Mouse (Mus musculus): ENCODE measurements at regions not wholly inside any gene's neighbourhood (a gene's known extent, or its start where the extent isn't known, plus 50 kb on each side); places are given as distances from the start of the nearest gene placed in this dataset.

DNA sequence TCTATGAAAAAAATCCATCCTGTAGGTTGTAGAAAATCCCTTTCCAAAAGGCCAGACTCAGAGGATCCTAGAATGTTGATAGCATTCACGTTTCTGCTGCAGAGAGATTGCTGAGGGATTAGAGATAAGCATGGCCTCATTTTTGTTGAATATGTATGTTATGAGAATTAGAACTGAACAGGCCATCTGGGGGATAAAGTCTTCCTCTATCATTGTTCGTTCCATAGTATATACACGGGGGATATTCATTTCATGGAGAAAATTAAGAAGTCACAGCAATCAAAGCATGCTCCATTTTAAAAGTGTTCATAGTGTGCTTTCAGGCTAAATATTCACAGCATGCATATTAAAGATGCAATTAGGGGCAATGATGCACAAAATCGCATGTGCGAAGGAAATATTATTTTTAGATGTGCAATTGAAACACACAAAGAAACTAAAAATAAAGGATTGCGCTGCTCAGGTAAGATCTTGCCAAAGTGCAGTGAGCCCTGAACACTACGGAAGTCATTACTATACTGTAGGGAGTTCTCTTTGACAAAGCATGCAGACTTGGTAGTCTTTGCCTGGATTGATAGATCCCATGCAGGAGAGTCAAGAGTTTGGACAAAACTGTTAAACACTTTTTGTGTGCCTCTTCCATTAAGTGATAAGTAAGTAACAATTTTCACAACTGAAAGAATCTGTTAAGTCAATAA, 511.5 kb downstream of the Phf3 start:
- 82% methylated on average over 7 of the region's 7 CpGs for WGBS
- Histone ChIP-seq H3K4me3 (ENCODE audit: low read depth, low read length) (no peak overlapping the region), H3K27ac (ENCODE audit: low read depth, low read length) (no peak overlapping the region), H3K36me3 (ENCODE audit: control insufficient read depth, insufficient read depth, low read length) (no peaks in the 10 kb centered on the region), H3K4me2 (ENCODE audit: low read length) (no peak overlapping the region), H3K9me3 (replicated peaks; ENCODE audit: control insufficient read depth, low read length) (no peaks in the 10 kb centered on the region), H3K4me1 (ENCODE audit: control insufficient read depth, insufficient read depth, low read length) (no peaks in the 10 kb centered on the region), H3K27me3 (replicated peaks; ENCODE audit: control insufficient read depth, insufficient read depth, low read length) (no peaks in the 10 kb centered on the region), H3K9ac (ENCODE audit: low read length) (no peak overlapping the region)
- no peak for ATAC-seq
- no peak for DNase-seq (ENCODE audit: low spot score)

DNA sequence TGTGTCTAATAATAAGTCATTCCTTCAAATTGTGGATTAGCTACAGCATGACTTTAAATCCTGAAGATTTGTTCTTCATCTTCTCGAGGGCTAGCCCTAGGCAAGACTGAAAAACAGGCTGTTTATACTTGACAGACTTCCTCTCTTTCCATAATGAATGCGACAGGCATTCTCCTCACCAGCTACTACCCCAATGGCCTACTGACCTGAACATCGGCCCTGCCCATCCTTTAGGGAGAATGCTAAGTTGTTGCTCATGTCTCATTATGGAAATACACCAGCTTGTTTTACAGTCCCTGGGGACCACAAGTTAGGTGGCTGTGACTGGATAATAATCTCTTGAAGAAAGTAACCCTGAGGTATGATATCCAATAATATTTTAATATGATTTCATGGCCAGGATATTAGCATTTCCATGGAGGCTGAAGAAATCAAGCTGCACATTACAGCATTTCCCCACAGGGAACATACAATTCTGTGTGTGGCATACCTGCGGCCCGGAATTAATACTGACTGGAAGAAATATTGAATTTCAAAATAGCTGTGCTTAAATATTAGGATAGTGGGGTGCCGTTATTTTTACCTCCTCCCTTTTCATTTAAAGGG, 553.0 kb downstream of the Phf3 start:
- no peak for ATAC-seq
- DNase-seq (ENCODE audit: low spot score) = no peak
- 83% methylated on average over 6 of the region's 6 CpGs for WGBS

DNA sequence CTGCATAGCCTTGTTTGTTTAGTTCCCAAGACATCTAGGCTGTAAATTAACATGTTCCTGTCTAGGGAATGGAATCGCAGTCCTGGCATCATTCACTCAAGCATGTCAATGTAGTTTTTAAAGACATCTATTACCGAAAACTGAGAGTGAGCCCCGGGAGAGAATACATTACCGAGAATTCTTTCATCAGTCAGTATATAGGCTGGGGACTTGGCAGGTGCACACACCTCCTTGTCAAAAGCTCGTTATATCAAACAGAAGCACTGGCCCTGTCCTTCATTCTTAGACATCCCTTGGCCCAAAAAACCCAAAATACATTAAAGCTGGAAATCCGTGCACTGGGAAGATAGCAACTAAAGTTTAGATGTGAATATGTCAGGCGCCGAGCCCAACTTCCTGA, 555.5 kb downstream of the Phf3 start:
- ATAC-seq (no peak), DNase-seq (ENCODE audit: low spot score) (no peak)
- Histone ChIP-seq H3K36me3 (ENCODE audit: control insufficient read depth, insufficient read depth, low read length) (no peaks in the 10 kb centered on the region), H3K4me3 (ENCODE audit: low read depth, low read length) (no peak overlapping the region), H3K9ac (ENCODE audit: low read length) (no peak overlapping the region), H3K4me1 (ENCODE audit: control insufficient read depth, insufficient read depth, low read length) (no peaks in the 10 kb centered on the region), H3K27ac (ENCODE audit: low read depth, low read length) (no peak overlapping the region), H3K9me3 (replicated peaks; ENCODE audit: control insufficient read depth, low read length) (no peaks in the 10 kb centered on the region), H3K27me3 (replicated peaks; ENCODE audit: control insufficient read depth, insufficient read depth, low read length) (no peaks in the 10 kb centered on the region), H3K4me2 (ENCODE audit: low read length) (no peak overlapping the region)
- 65% methylated on average over 8 of the region's 8 CpGs for WGBS

More for the DNA sequence above, 553.0 kb downstream of the Phf3 start:
- Histone ChIP-seq H3K4me2 (ENCODE audit: low read length) (no peak overlapping the region), H3K27me3 (replicated peaks; ENCODE audit: control insufficient read depth, insufficient read depth, low read length) (no peaks in the 10 kb centered on the region), H3K36me3 (ENCODE audit: control insufficient read depth, insufficient read depth, low read length) (no peaks in the 10 kb centered on the region), H3K4me3 (ENCODE audit: low read depth, low read length) (no peak overlapping the region), H3K27ac (ENCODE audit: low read depth, low read length) (no peak overlapping the region), H3K9me3 (replicated peaks; ENCODE audit: control insufficient read depth, low read length) (no peaks in the 10 kb centered on the region), H3K4me1 (ENCODE audit: control insufficient read depth, insufficient read depth, low read length) (no peaks in the 10 kb centered on the region), H3K9ac (ENCODE audit: low read length) (no peak overlapping the region)

DNA sequence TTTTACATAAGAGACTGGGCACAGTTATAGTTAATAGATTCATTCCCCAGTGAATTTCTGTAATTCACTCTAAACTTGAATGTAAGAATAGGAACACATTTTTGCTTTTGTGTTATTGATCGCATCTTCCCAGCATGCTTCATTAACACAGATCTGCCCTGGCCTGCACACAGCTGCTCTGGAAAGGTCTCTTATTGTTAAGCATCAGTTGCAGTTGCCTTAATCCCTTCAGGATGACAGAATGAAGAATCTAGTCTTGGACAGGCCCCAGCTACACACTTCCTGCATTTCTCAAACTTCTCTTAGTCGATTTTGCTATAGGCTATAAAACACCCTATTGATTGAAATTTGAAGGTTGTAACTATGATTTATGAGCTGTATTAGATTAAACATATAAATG, 584.6 kb downstream of the Phf3 start:
- Histone ChIP-seq H3K4me1 (ENCODE audit: control insufficient read depth, insufficient read depth, low read length) (no peaks in the 10 kb centered on the region), H3K36me3 (ENCODE audit: control insufficient read depth, insufficient read depth, low read length) (no peaks in the 10 kb centered on the region), H3K9me3 (replicated peaks; ENCODE audit: control insufficient read depth, low read length) (no peaks in the 10 kb centered on the region), H3K27me3 (replicated peaks; ENCODE audit: control insufficient read depth, insufficient read depth, low read length) (no peaks in the 10 kb centered on the region), H3K9ac (ENCODE audit: low read length) (no peak overlapping the region), H3K4me2 (ENCODE audit: low read length) (no peak overlapping the region), H3K4me3 (ENCODE audit: low read depth, low read length) (no peak overlapping the region), H3K27ac (ENCODE audit: low read depth, low read length) (no peak overlapping the region)
- ATAC-seq (no peak), DNase-seq (ENCODE audit: low spot score) (no peak)
- whole genome bisulfite sequencing = 50% methylated on average over 2 of the region's 2 CpGs

DNA sequence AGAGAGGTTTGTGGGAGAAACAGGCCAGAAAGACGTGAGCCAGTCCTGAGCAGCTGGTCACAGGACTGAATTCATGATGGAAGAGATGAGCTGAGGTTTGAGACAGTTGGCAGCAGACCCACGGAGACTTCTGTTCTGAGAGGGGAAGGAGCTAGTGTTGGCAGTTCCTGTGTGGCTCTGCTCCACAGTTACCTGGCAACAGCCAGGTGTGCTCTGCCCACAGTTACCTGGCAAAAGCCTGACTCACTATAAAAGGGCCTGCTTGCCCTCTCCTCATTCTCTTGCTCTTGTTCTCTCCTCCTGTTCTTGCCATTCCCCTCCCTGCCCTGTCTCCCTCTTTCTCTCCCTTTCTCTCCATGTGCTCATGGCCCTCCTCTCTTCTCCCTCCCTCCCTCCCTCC, 611.3 kb downstream of the Phf3 start:
- ATAC-seq (no peak), DNase-seq (ENCODE audit: low spot score) (no peak)
- Histone ChIP-seq H3K4me2 (ENCODE audit: low read length) (no peak overlapping the region), H3K27me3 (replicated peaks; ENCODE audit: control insufficient read depth, insufficient read depth, low read length) (no peaks in the 10 kb centered on the region), H3K36me3 (ENCODE audit: control insufficient read depth, insufficient read depth, low read length) (no peaks in the 10 kb centered on the region), H3K27ac (ENCODE audit: low read depth, low read length) (no peak overlapping the region), H3K9me3 (replicated peaks; ENCODE audit: control insufficient read depth, low read length) (no peaks in the 10 kb centered on the region), H3K4me3 (ENCODE audit: low read depth, low read length) (no peak overlapping the region), H3K4me1 (ENCODE audit: control insufficient read depth, insufficient read depth, low read length) (no peaks in the 10 kb centered on the region), H3K9ac (ENCODE audit: low read length) (no peak overlapping the region)
- WGBS = 51% methylated on average over 2 of the region's 2 CpGs

DNA sequence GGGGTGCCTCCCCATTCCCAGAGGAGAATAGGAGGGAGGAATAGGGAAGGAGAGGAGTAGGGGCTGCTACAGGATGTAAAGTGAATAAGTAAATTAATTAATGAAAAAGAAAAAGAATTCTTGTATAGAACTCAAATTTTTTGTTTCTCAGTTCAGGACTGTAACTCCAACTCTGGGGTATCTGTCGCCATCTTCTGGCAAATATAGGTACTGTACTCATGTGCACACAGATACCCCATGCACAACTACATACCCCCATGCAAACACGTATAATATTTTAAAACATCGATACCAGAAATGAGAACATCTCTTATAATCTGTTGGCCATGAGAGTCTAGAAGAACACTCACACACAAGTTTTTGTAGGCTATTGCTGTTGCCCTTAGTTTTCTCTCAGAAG, 614.2 kb downstream of the Phf3 start:
- Histone ChIP-seq H3K4me1 (ENCODE audit: control insufficient read depth, insufficient read depth, low read length) (no peaks in the 10 kb centered on the region), H3K27me3 (replicated peaks; ENCODE audit: control insufficient read depth, insufficient read depth, low read length) (no peaks in the 10 kb centered on the region), H3K9ac (ENCODE audit: low read length) (no peak overlapping the region), H3K27ac (ENCODE audit: low read depth, low read length) (no peak overlapping the region), H3K4me2 (ENCODE audit: low read length) (no peak overlapping the region), H3K36me3 (ENCODE audit: control insufficient read depth, insufficient read depth, low read length) (no peaks in the 10 kb centered on the region), H3K4me3 (ENCODE audit: low read depth, low read length) (no peak overlapping the region), H3K9me3 (replicated peaks; ENCODE audit: control insufficient read depth, low read length) (no peaks in the 10 kb centered on the region)
- 69% methylated on average over 3 of the region's 3 CpGs for WGBS
- ATAC-seq (no peak), DNase-seq (ENCODE audit: low spot score) (peak; percentile 1)

DNA sequence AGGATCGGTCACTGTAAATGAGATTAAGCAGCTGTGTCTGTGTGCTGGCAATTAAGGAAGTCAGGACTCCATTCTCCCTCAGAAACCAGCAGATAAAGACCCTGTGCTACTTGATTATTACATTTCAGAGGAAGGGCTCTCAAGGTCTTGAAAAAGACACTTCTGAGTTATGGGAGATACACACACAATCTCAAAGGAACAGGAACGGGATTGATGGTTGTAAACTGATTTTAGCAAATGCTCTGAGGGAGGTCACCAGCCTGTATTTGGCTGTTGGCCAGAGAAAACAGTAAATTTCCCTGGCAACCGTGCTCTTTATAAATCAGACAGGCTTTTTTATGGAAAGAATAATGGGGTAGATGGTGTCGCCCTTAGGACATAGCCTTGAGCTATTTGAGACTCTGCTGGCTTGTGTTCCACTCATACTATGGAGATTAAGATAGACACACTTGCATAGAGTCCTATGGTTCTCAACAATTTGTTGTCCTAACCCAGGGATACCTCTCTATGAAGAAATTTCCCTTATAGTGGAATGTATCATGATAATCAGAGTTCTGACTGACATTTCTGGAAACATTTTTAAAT, 656.9 kb downstream of the Phf3 start:
- H3K4me3 ChIP-seq (ENCODE audit: low read depth, low read length) = no peak overlapping the region
- no peaks in the 10 kb centered on the region for H3K27me3 ChIP-seq (replicated peaks; ENCODE audit: control insufficient read depth, insufficient read depth, low read length)
- DNase-seq (ENCODE audit: low spot score) = peak; percentile 13
- H3K4me1 ChIP-seq (ENCODE audit: control insufficient read depth, insufficient read depth, low read length) = no peaks in the 10 kb centered on the region; the same call in 1 of the 2 replicates
- 52% methylated on average over 4 of the region's 4 CpGs for WGBS
- H3K9me3 ChIP-seq (replicated peaks; ENCODE audit: control insufficient read depth, low read length) = no peaks in the 10 kb centered on the region
- no peak overlapping the region for H3K27ac ChIP-seq (ENCODE audit: low read depth, low read length)
- H3K9ac ChIP-seq (ENCODE audit: low read length) = no peak overlapping the region
- H3K36me3 ChIP-seq (ENCODE audit: control insufficient read depth, insufficient read depth, low read length) = no peaks in the 10 kb centered on the region
- no peak overlapping the region for H3K4me2 ChIP-seq (ENCODE audit: low read length)
- no peak for ATAC-seq

DNA sequence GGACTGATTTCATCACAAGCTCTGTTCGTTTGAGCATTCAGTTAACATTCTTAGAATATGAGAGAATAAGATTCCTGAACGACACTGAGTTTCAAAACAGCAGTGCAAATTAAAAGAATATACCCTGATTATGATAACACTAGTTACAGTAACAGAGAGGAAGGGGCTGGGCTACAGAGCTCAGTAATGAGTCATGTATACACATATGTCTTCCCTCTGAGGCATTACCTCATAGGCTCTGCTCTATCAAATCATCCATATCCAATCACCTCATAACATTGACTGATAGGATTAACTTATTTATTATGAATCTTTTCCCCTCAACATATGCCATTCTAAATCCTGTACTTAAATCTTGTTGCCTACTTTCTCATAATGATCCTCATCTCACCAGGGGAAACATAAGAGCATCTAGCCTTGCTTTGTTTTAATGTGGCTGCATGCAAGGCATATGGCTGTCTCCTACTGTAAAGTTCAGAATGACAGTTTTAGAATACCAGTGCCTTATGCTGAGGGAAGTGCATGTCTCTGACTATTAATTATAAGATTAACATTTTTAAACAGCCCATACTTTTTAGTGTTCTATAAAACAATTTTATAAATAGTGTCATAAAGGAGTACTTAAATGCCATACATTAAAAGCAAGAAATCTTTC, 669.0 kb downstream of the Phf3 start:
- Histone ChIP-seq H3K4me3 (ENCODE audit: low read depth, low read length) (no peak overlapping the region), H3K4me2 (ENCODE audit: low read length) (no peak overlapping the region), H3K9me3 (replicated peaks; ENCODE audit: control insufficient read depth, low read length) (no peaks in the 10 kb centered on the region), H3K4me1 (ENCODE audit: control insufficient read depth, insufficient read depth, low read length) (no peaks in the 10 kb centered on the region), H3K9ac (ENCODE audit: low read length) (no peak overlapping the region), H3K27ac (ENCODE audit: low read depth, low read length) (no peak overlapping the region), H3K27me3 (replicated peaks; ENCODE audit: control insufficient read depth, insufficient read depth, low read length) (no peaks in the 10 kb centered on the region), H3K36me3 (ENCODE audit: control insufficient read depth, insufficient read depth, low read length) (no peaks in the 10 kb centered on the region)
- WGBS = 75% methylated on average over 2 of the region's 2 CpGs
- DNase-seq (ENCODE audit: low spot score) = peak; percentile 7
- ATAC-seq = no peak

DNA sequence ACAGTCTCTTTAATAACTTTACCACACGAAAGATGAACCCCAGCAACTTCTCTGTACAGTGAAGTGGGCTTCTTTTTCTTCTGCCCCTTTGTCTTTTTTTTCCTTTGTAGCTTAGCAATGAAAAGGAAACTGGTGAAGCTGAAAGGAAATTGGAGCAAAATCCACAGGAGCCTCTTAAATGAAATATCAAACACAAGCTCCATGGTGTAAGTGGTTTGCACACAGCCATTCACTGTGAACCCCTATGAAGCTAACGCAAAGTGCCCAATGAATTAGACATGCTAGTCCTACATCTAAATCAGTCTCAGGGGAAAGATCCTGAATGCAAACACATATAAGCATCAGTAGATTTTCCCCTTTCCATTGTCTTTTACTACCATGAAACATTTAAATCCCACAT, 697.5 kb downstream of the Phf3 start:
- Histone ChIP-seq H3K9ac (ENCODE audit: low read length) (no peak overlapping the region), H3K4me3 (ENCODE audit: low read depth, low read length) (no peak overlapping the region), H3K9me3 (replicated peaks; ENCODE audit: control insufficient read depth, low read length) (no peaks in the 10 kb centered on the region), H3K4me1 (ENCODE audit: control insufficient read depth, insufficient read depth, low read length) (no peaks in the 10 kb centered on the region), H3K27ac (ENCODE audit: low read depth, low read length) (no peak overlapping the region), H3K27me3 (replicated peaks; ENCODE audit: control insufficient read depth, insufficient read depth, low read length) (no peaks in the 10 kb centered on the region), H3K36me3 (ENCODE audit: control insufficient read depth, insufficient read depth, low read length) (no peaks in the 10 kb centered on the region), H3K4me2 (ENCODE audit: low read length) (no peak overlapping the region)
- ATAC-seq = no peak
- 22% methylated on average over 2 of the region's 2 CpGs for WGBS
- DNase-seq (ENCODE audit: low spot score) = peak; percentile 18
